Mouse (Mus musculus) liver, embryonic 16.5 days (tissue): Measurements from ENCODE around the gene Xcl1. TPM values are rescaled to one million over a fixed set of nuclear protein-coding genes. Genes with fewer than 3 reads are reported as not detected.

ENCODE experiments used
- ATAC-seq: fragments of 200-750 bp; cut with Nextera tagmentation; 2 replicates; pipeline ENCODE4 v1.8.0; 2017; ENCODE audit warnings: low read depth, mild to moderate bottlenecking, moderate number of reproducible peaks, moderate library complexity
- H3K27ac ChIP-seq: fragments of 300-500 bp; sonication (generic); 2 replicates; pipeline ENCODE4 v1.5.1; 2014; ENCODE audit warnings: mild to moderate bottlenecking, low read length
- H3K27me3 ChIP-seq: fragments of 300-500 bp; sonication (generic); 2 replicates; pipeline ENCODE4 v1.6.1; 2014; ENCODE audit warnings: low read depth, low read length, mixed read lengths; ENCODE audit not compliant: control insufficient read depth, insufficient read depth
- H3K36me3 ChIP-seq: fragments of 300-500 bp; sonication (generic); 2 replicates; pipeline ENCODE4 v1.6.1; 2014; ENCODE audit warnings: mild to moderate bottlenecking; ENCODE audit not compliant: control insufficient read depth, insufficient read depth
- H3K4me1 ChIP-seq: fragments of 300-500 bp; sonication (generic); 2 replicates; pipeline ENCODE4 v1.6.1; 2014; ENCODE audit warnings: low read depth, low read length, mixed read lengths; ENCODE audit not compliant: control insufficient read depth
- H3K4me2 ChIP-seq: fragments of 300-500 bp; sonication (generic); 2 replicates; pipeline ENCODE4 v1.6.1; 2014; ENCODE audit warnings: low read depth, low read length, mixed read lengths
- H3K4me3 ChIP-seq: fragments of 300-500 bp; sonication (generic); 2 replicates; pipeline ENCODE4 v1.5.1; 2014; ENCODE audit warnings: low read depth, mild to moderate bottlenecking, low read length
- H3K9ac ChIP-seq: fragments of 300-500 bp; sonication (generic); 2 replicates; pipeline ENCODE4 v1.6.1; 2014; ENCODE audit warnings: low read depth, low read length
- H3K9me3 ChIP-seq: fragments of 300-500 bp; sonication (generic); replicated peaks from 2 replicates; pipeline ENCODE4 v1.6.1; 2016; ENCODE audit warnings: low read length; ENCODE audit not compliant: control insufficient read depth
- WGBS: fragments of 180-500 bp; shearing (Covaris S2); extraction: QIAGEN DNeasy Blood & Tissue Kit; methylation state at CpG from one replicate; pipeline ENCODE4 v1.1.7; 2014; ENCODE audit not compliant: insufficient replicate concordance; 5-methylcytosine and 5-hydroxymethylcytosine counted together
- polyA plus RNA-seq: library from polyadenylated mRNA; unstranded; fragments of >200 nt; fragmentation: Nextera tagmentation; extraction: Ambion mirVana; gene quantifications from 2 replicates; pipeline ENCODE4 v1.2.1, GENCODE M21; 2015

The Xcl1 gene
- polyA plus RNA-seq, 1 experiment from 2014 or later = not detected

- H3K4me2 ChIP-seq = no peak overlapping the region
- H3K9ac ChIP-seq = no peak overlapping the region
- no peak overlapping the region for H3K27ac ChIP-seq
- H3K9me3 ChIP-seq = no peaks in the 10 kb centered on the region
- H3K4me1 ChIP-seq = no peaks in the 10 kb centered on the region
- no peak overlapping the region for H3K4me3 ChIP-seq
- H3K36me3 ChIP-seq = no peaks in the 10 kb centered on the region
- ATAC-seq = 0 out of 2 replicates have a peak, but pooled peaks have one; percentile 16
- H3K27me3 ChIP-seq = no peaks in the 10 kb centered on the region
- WGBS = 18% methylated on average over 5 of the region's 5 CpGs
These were observed 38.0 kb downstream of the Xcl1 start for GRCm38 (mm10) chr1:164897163-164897817.

GRCm38 (mm10) chr1:164896211-164897145 is 38.8 kb downstream of the Xcl1 start:
- Histone ChIP-seq H3K9me3 (no peaks in the 10 kb centered on the region), H3K27ac (no peak overlapping the region), H3K4me1 (no peaks in the 10 kb centered on the region), H3K4me2 (no peak overlapping the region), H3K9ac (no peak overlapping the region), H3K36me3 (no peaks in the 10 kb centered on the region), H3K27me3 (no peaks in the 10 kb centered on the region), H3K4me3 (no peak overlapping the region)
- no peak for ATAC-seq
- WGBS = 43% methylated on average over 16 of the region's 16 CpGs

- Histone ChIP-seq H3K27me3 (no peaks in the 10 kb centered on the region), H3K4me2 (no peak overlapping the region), H3K4me3 (no peak overlapping the region), H3K9ac (no peak overlapping the region), H3K9me3 (no peaks in the 10 kb centered on the region), H3K4me1 (no peaks in the 10 kb centered on the region), H3K36me3 (no peaks in the 10 kb centered on the region), H3K27ac (no peak overlapping the region)
- no peak for ATAC-seq
- WGBS = 48% methylated on average over 2 of the region's 2 CpGs
These were observed 39.5 kb downstream of the Xcl1 start for GRCm38 (mm10) chr1:164895806-164896205.

GRCm38 (mm10) chr1:164890366-164890765 is 45.0 kb downstream of the Xcl1 start:
- Histone ChIP-seq H3K9ac (no peak overlapping the region), H3K27me3 (no peaks in the 10 kb centered on the region), H3K27ac (no peak overlapping the region), H3K4me1 (no peaks in the 10 kb centered on the region), H3K36me3 (no peaks in the 10 kb centered on the region), H3K4me2 (no peak overlapping the region), H3K4me3 (no peak overlapping the region), H3K9me3 (no peaks in the 10 kb centered on the region)
- 50% methylated on average over 4 of the region's 4 CpGs for WGBS
- ATAC-seq = no peak

GRCm38 (mm10) chr1:164888563-164888962 is 46.8 kb downstream of the Xcl1 start:
- no peaks in the 10 kb centered on the region for H3K9me3 ChIP-seq
- no peaks in the 10 kb centered on the region for H3K4me1 ChIP-seq
- no peaks in the 10 kb centered on the region for H3K27me3 ChIP-seq
- H3K4me2 ChIP-seq = no peak overlapping the region
- 35% methylated on average over 6 of the region's 6 CpGs for WGBS
- ATAC-seq = no peak
- H3K27ac ChIP-seq = no peak overlapping the region
- no peak overlapping the region for H3K9ac ChIP-seq
- H3K36me3 ChIP-seq = no peaks in the 10 kb centered on the region
- H3K4me3 ChIP-seq = no peak overlapping the region

GRCm38 (mm10) chr1:164887775-164888174 is 47.6 kb downstream of the Xcl1 start:
- H3K27ac ChIP-seq = no peak overlapping the region
- H3K4me3 ChIP-seq = no peak overlapping the region
- no peak for ATAC-seq
- H3K4me2 ChIP-seq = no peak overlapping the region
- no peak overlapping the region for H3K9ac ChIP-seq
- no peaks in the 10 kb centered on the region for H3K4me1 ChIP-seq
- H3K27me3 ChIP-seq = no peaks in the 10 kb centered on the region
- no peaks in the 10 kb centered on the region for H3K9me3 ChIP-seq
- 54% methylated on average over 2 of the region's 2 CpGs for WGBS
- no peaks in the 10 kb centered on the region for H3K36me3 ChIP-seq

- Histone ChIP-seq H3K9me3 (no peaks in the 10 kb centered on the region), H3K4me3 (no peak overlapping the region), H3K9ac (no peak overlapping the region), H3K4me1 (no peaks in the 10 kb centered on the region), H3K4me2 (no peak overlapping the region), H3K27ac (no peak overlapping the region), H3K36me3 (no peaks in the 10 kb centered on the region), H3K27me3 (no peaks in the 10 kb centered on the region)
- ATAC-seq = no peak
- 50% methylated on average over 3 of the region's 3 CpGs for WGBS
These were observed 53.4 kb downstream of the Xcl1 start for GRCm38 (mm10) chr1:164881891-164882290.
